Mouse (Mus musculus) G1E (cell line): ENCODE data around the gene Ms4a12. TPM values are rescaled to one million over a fixed set of nuclear protein-coding genes. Genes with fewer than 3 reads are reported as not detected.

ENCODE experiments used
- ATAC-seq: 2 replicates; pipeline ENCODE4 v1.8.0; 2016; ENCODE audit warnings: mild to moderate bottlenecking; ENCODE audit not compliant: insufficient number of reproducible peaks, poor library complexity, low FRiP score, severe bottlenecking; ENCODE audit errors: extremely low read depth
- DNase-seq: peaks from one replicate; pipeline ENCODE4 v3.0.0; 2012; ENCODE audit warnings: low spot score
- H3K27me3 ChIP-seq: 2 replicates; pipeline ENCODE4 v1.6.1; 2012; ENCODE audit warnings: mild to moderate bottlenecking, low read length, inconsistent platforms; ENCODE audit not compliant: insufficient read depth
- H3K36me3 ChIP-seq: replicated peaks from 2 replicates; pipeline ENCODE3; 2012; ENCODE audit warnings: mild to moderate bottlenecking, inconsistent platforms
- H3K4me1 ChIP-seq: 2 replicates; pipeline ENCODE4 v1.6.1; 2012; ENCODE audit warnings: low read depth, low read length, inconsistent platforms, mixed read lengths; ENCODE audit not compliant: insufficient read depth
- H3K4me3 ChIP-seq: 2 replicates; pipeline ENCODE4 v1.5.1; 2012; ENCODE audit warnings: low read depth, mild to moderate bottlenecking, inconsistent platforms, low read length, moderate library complexity, mixed read lengths
- H3K9me3 ChIP-seq: replicated peaks from 2 replicates; pipeline ENCODE4 v1.6.1; 2012; ENCODE audit warnings: inconsistent platforms
- CTCF ChIP-seq: IDR thresholded peaks from 2 replicates; pipeline ENCODE4 v1.5.1; 2012; ENCODE audit warnings: low read depth, low read length, inconsistent platforms, mixed read lengths
- GATA1 ChIP-seq: IDR thresholded peaks from 2 replicates; pipeline ENCODE4 v1.6.1; 2012; ENCODE audit warnings: borderline replicate concordance, low read length, inconsistent platforms, mixed read lengths
- GATA2 ChIP-seq: IDR thresholded peaks from 2 replicates; pipeline ENCODE4 v1.6.1; 2012; ENCODE audit warnings: low read depth, low read length, inconsistent platforms, borderline replicate concordance
- POLR2AphosphoS5 ChIP-seq: IDR thresholded peaks from 2 replicates; pipeline ENCODE4 v1.6.1; 2012; ENCODE audit warnings: low read depth, low read length, inconsistent platforms; ENCODE audit not compliant: insufficient replicate concordance
- TAL1 ChIP-seq: conservative IDR thresholded peaks from 2 replicates; pipeline ENCODE4 v1.6.1; 2012; ENCODE audit warnings: low read depth, low read length, inconsistent platforms, mixed read lengths
- polyA plus RNA-seq: library from polyadenylated mRNA; stranded (reverse); fragments of >175 nt; gene quantifications from 2 replicates; pipeline ENCODE4 v1.2.3, GENCODE M21; 2012
- total RNA-seq, 2 experiments: library from RNA; stranded (forward) in 1 of 2; stranded (reverse) in 1 of 2; fragments of 200-1000 nt in 1 of 2; fragments of >200 nt in 1 of 2; fragmentation: Nextera tagmentation in 1 of 2; gene quantifications; 2 replicates each; pipeline ENCODE4 v1.2.3; 2014 to 2017

Gene Ms4a12
- total RNA-seq (2014; fragmentation: Nextera tagmentation) (not detected in 2 replicates), total RNA-seq (2017) (0.16 TPM in 1 of 2 replicates, not detected in the other), polyA plus RNA-seq (not detected in 2 replicates)

GRCm38 (mm10) chr19:11232348-11232747, at the start of gene Ms4a12:
Gene Ms4a12 (minus strand): TSS chr19:11232448.
- ATAC-seq: no peak
- no peaks in the 10 kb centered on the region for H3K4me1 ChIP-seq
- no peaks in the 10 kb centered on the region for H3K27me3 ChIP-seq
- no peak within 1 kb of the TSS for H3K4me3 ChIP-seq
- H3K36me3 ChIP-seq: no peaks in the 10 kb centered on the region
- DNase-seq: no peak
- H3K9me3 ChIP-seq: no peaks in the 10 kb centered on the region
- TF ChIP-seq POLR2AphosphoS5: no peak
- TF ChIP-seq GATA2: no peak
- no peak for TF ChIP-seq TAL1
- no peak for TF ChIP-seq GATA1
- no peak for TF ChIP-seq CTCF

GRCm38 (mm10) chr19:11280223-11280622, 48.0 kb upstream of the Ms4a12 start:
- ATAC-seq: no peak
- TF ChIP-seq CTCF: no peak
- no peak for TF ChIP-seq TAL1
- no peak for TF ChIP-seq GATA1
- no peak for TF ChIP-seq POLR2AphosphoS5
- no peak for TF ChIP-seq GATA2

GRCm38 (mm10) chr19:11276431-11276830, 44.2 kb upstream of the Ms4a12 start:
- no peak for ATAC-seq
- H3K4me3 ChIP-seq: no peak overlapping the region
- no peaks in the 10 kb centered on the region for H3K4me1 ChIP-seq
- no peak for TF ChIP-seq GATA2
- H3K36me3 ChIP-seq: no peaks in the 10 kb centered on the region
- H3K27me3 ChIP-seq: no peaks in the 10 kb centered on the region
- H3K9me3 ChIP-seq: no peaks in the 10 kb centered on the region
- no peak for DNase-seq

More at GRCm38 (mm10) chr19:11280223-11280622, 48.0 kb upstream of the Ms4a12 start:
- Histone ChIP-seq H3K4me3 (no peak overlapping the region), H3K4me1 (no peaks in the 10 kb centered on the region), H3K9me3 (no peaks in the 10 kb centered on the region), H3K36me3 (no peaks in the 10 kb centered on the region), H3K27me3 (no peaks in the 10 kb centered on the region)
- no peak for DNase-seq

- Histone ChIP-seq H3K27me3 (no peaks in the 10 kb centered on the region; the same call in 1 of the 2 replicates), H3K4me1 (no peaks in the 10 kb centered on the region), H3K9me3 (no peaks in the 10 kb centered on the region), H3K4me3 (no peak overlapping the region), H3K36me3 (no peaks in the 10 kb centered on the region)
- DNase-seq (no peak), ATAC-seq (no peak)
- TF ChIP-seq GATA1 (no peak), TAL1 (no peak)
These were observed 34.7 kb upstream of the Ms4a12 start for GRCm38 (mm10) chr19:11266956-11267355.

GRCm38 (mm10) chr19:11266052-11266845, 34.0 kb upstream of the Ms4a12 start, which contains the start of gene Ms4a1:
Gene Ms4a1 (minus strand): TSS chr19:11266241.
- ATAC-seq: no peak
- Histone ChIP-seq H3K4me3 (no peak within 1 kb of the TSS), H3K9me3 (no peaks in the 10 kb centered on the region), H3K27me3 (no peaks in the 10 kb centered on the region; the same call in 1 of the 2 replicates), H3K4me1 (no peaks in the 10 kb centered on the region), H3K36me3 (no peaks in the 10 kb centered on the region)
- DNase-seq: no peak
- no peak for TF ChIP-seq POLR2AphosphoS5
- no peak for TF ChIP-seq CTCF
- no peak for TF ChIP-seq TAL1
- no peak for TF ChIP-seq GATA1
- no peak for TF ChIP-seq GATA2

GRCm38 (mm10) chr19:11264602-11265185, 32.4 kb upstream of the Ms4a12 start:
- Histone ChIP-seq H3K4me3 (no peak overlapping the region), H3K9me3 (no peaks in the 10 kb centered on the region), H3K4me1 (no peaks in the 10 kb centered on the region), H3K27me3 (no peaks in the 10 kb centered on the region; the same call in 1 of the 2 replicates), H3K36me3 (no peaks in the 10 kb centered on the region)
- ATAC-seq (no peak), DNase-seq (no peak)
- TF ChIP-seq GATA2: no peak
- TF ChIP-seq POLR2AphosphoS5: no peak
- no peak for TF ChIP-seq GATA1
- TF ChIP-seq TAL1: no peak
- no peak for TF ChIP-seq CTCF
